Mouse (Mus musculus): ENCODE results near the gene Ints7.

The Ints7 gene

DNA sequence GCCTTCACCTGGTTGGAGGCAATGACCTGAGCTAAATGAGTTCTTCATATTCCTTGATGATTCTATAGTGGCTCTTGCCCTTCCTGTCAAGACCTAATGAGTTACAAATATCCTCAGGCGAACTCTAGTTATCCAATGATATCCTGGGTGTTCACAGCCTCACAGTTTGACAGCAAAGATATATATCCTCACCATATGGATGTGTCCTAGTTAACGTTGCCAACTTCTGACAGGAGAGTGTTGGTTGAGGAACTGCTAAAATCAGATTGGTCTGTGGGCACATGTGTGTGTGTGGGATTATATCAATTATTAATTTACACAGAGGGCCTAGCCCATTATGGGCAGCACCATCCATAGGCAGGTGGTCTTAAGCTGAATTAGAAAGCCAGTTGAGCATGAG is 63.0 kb downstream of the Ints7 start:
- DNase-seq, result no peak

DNA sequence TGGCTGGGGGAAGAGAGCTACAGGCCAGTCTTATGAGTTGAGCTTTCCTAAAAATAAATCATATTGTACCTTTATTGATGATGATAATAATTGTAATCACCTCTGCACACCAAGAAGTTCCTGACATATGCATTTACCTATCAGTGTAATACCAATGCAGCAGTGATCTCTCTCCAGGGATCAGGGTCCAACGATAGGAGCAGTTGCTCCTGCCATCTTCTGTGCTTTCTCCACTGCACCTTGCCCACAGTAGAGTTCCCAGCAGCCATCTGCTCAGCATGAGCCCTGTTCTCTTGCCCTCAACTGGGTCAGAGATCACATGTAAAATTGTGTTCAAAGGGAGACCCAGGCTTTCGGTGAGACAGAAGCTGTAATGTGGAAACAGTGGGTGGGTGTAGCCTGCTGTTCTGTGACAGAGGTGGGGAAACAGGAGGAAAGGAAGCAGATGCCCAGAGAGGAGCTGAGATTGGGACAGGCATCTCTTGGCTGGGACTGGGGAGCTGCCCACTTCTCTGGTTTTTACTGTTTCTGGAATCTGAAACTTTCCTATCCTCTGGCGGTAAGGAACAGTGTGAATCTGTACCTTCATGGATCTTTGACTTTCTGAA is 63.9 kb downstream of the Ints7 start:
- no peak for DNase-seq

DNA sequence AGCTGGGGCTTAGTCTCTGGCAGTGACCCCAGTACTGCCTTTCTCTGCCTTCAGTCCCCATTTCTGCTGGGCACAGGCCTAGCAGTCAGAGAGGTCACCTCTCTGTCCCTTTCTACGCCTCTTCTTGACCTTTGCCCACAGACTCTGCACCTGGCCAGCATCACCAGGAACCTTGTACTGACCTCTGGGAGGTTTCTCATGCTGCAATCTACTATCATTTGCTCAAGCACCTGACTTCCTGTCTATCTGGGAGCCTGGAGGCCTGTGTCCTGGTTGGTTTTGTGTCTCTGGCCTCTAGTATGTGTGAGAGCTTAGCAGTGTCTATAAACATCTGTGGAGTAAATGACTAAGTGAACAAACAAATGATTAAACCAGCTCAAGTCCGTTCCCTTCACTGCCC is 64.7 kb downstream of the Ints7 start:
- DNase-seq, result no peak

DNA sequence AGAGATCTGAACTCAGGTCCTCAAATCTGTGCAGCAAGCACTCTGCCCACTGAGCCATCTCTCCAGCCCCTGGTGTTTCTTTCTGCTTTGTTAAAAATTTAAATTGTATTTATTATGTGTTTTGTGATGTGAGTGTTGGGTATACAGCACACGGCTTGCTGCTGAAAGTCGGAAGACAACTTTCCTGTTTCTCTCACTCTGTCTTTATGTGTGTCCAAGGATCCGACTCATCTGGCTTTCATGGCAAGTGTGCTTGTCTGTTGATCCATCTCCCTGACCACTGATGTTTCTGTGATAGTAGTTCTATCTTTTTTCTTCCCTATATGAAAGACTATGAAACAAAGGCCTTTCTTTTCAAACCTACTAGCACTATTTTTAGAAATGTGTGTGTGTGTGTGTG is 65.4 kb downstream of the Ints7 start:
- DNase-seq, result no peak

DNA sequence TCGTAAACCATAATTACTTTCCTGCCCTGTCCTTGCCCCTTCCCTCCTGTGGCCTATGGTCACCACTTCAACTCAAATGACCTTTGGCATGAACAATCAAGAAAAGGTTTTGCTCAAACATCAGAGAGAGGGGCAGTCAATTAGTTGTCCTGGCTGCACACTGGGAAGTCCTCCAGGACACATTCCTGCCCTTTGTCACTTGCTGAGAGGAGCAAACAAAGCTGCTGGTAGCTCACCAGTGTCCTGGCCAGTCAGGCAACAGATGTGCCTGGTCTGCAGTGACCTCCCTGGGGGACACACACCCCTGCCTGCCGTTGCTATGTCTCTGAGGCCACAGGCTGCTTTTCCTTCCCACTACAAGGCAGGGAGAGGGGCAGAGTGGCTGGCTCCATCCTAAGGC is 66.0 kb downstream of the Ints7 start:
- peak; percentile 60 for DNase-seq

DNA sequence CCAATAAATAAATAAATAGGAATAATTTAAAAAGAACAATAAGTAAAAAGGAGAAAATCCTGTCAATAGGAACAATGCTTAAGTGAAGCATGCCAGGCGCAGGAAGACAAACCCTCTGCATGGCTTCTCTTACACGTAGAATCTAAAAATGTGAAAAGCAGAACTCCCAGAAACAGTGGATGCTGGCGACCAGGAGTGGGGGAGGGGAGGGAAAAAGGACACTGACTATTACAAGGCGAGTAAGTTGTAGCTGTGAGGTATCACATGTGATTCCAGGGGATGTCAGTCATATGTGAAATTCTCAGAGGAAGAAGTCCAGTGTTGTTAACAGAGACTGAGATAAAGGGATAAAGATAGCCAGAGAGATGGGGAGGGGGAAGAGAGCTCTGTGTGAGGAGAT is 67.5 kb downstream of the Ints7 start:
- DNase-seq, result no peak

DNA sequence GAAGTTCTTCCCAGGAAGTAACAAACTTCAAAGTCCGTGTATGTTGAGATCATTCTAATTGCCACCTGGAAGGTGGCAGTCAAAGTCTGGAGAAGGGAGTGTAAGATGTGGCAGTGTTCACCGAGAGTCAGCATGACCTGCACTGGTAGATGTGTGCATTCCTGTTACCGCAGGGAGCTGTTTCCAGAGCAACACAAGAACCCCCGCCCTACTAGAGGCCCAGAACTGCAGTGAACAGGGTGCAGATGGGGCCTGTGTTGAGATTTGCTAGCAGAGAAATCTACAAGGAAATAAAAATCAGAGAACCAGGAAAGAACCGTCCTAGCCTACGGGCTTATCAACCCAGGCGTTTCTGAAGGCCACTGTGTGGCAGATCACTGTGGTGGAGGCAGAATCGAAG is 70.5 kb downstream of the Ints7 start:
- DNase-seq, result no peak

DNA sequence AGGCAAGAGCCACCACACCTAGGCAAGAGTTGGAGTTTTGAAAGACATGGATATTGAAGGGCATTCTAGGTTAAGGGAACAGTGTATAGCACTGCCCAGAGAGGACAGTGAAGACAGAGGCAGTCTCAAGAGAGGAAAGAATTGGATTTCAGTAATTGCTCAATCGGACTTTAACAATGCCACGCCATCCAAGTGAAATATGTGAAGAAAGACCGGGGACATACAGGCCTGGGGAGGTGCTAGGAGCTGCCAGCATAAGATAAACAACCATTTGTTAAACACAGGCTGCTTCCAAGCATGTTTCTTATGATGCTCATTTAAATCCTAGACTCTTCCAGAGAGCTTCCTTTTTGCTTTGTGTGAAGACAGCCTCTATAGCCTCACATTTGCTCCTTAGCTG is 72.2 kb downstream of the Ints7 start:
- DNase-seq, result no peak

DNA sequence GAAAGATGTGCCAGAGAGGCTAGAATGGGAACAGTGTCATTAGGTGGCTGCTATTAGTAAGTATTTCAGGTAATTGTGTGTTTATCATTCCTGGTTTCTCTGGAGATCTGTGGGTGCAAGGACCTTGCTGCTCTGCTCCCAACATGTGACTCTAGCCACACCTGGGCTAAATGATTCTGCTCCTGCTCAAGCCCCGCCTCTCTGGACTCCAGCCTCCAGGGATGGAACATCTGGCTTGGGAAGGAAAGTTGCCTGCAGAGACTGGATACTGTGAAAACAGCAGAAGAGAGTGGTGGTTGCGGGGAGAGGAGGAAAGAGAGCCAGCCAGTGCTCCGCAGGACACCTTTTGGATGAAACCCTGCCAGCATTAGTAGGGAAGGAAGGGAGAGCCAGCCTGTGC is 84.0 kb downstream of the Ints7 start:
- no peak for DNase-seq

DNA sequence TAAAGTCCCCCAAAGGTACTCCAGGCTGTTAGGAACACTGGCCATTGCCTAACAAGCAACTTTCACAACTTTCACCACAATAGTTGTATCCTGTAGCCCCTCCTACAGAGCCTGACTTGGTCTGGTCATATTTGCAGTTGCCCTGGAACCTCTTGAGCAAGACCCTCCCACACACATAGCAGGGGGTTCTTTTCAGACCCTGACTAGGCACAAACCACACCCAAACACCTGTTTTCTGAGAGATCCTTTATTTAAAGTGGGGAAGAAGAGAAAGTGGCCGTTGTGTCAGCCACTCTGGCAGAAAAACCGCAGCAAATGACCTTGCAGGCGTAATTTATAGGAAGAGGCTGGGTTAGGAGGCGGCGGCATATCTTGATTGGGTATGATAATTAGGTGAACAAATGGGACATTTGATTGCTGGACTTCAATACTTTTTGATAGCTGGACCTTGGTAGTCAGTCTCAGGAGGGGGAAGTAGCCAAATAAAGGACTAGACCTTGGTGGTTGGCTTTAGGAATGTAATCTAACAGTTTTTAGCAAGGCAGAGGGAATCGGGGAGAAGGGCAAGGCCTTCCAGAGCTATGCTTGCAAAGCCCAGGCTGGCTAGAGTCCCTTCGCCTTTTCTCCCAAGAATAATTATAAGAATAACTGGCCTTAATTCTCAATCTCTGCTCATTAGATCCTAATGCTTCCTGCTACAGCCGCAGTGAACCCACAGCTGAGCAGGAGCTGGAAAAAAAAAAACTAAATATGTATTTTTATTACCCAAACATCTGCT is 85.8 kb downstream of the Ints7 start:
- DNase-seq, result no peak

DNA sequence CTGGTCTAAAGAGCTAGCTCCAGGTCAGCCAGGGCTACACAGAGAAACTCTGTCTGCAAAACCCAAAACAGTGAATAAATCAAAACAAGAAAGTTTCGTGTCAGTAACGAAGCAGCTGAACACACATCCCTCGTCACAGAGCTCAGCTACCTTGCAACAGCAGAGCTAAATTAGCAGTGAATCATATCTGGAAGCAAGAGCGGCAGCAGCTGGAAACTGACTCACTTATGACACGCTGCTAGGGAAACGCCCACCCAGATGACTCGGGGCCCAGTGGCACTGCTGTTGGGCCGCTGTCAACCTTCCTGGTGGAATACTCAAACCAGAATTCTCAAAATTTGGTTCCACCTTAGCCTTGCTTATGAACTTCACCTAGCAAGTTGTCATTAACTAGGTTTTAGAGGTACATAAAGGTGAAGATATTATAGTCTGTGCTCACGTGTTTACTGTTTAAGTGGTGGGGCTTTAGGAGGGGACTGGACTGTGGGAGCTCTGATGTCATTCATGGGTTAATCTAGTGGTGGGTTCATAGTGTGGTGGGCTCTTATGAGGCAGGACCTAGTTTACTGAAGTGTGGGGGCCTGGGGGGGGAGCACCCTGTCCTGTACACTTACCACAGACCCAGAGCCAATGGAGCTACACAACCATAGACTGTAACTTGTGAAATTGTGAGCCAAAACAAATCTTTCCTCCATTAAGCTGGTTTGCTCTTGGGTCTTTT is 86.9 kb downstream of the Ints7 start:
- peak; percentile 59 for DNase-seq

DNA sequence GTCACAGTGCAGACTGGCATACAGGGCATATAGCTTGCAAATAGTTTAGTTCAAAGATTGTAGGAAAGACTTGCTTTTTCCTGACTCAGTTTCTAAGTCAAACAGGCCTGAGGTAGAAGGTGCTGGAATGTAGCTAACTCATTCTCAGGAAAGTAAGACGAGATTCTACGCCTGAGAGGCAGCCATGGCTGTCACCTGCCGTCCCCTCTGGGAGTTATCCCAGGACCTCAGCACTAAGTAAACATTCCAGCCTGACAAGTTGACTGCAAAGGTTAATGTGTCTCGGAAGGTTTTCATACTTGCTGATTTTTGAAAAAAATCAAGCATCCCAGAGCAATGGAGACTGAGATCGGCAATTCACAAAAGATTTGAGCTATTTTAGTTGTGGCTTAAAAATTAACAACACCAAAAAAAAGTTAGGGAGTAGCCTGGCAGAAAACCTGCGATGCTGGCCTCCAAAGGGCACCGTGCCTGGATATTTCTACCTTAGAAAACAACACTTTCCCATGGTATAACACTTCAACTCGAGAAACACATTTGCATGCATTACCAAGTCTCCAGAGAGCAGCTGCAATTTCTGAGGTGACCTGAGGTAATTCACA is 87.6 kb downstream of the Ints7 start:
- DNase-seq, result no peak

DNA sequence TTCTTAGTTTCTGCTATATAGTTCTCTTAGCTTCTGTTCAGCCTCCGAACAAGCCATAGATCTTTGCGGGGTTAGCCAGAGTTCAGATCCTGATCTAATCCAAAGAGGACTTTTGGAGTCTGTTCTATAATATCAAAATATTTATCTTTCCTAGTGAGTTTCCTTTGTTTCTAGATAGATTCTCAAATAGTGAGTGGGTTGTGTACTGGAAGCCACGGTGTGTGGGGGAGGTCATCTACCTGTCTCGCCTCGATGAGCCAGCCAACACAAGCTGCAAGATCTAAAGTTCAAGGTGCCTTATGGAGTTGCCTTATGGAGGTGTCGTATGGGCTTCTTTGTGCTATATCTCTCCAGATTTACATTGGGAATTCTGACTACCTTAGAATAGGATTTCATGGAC is 88.2 kb downstream of the Ints7 start:
- no peak for DNase-seq

DNA sequence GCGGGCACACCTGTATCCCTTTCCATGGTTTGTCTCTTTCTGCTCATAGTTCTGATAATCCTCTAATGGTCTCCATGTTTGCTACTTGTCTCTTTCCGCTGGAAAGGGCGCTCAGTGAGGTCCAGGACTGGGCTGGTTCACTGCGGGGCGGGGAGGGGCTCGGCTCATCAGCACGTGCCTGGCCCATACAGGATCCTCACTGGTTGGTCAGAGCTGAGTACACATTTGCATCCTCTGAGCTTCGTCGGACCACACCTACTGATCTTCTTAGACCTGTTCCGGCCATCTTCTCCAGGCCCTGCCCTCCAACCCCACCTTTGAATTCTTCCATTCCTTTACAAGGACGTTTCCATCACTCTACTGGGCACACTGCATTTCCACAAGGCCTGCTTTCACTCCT is 90.9 kb downstream of the Ints7 start:
- no peak for DNase-seq

DNA sequence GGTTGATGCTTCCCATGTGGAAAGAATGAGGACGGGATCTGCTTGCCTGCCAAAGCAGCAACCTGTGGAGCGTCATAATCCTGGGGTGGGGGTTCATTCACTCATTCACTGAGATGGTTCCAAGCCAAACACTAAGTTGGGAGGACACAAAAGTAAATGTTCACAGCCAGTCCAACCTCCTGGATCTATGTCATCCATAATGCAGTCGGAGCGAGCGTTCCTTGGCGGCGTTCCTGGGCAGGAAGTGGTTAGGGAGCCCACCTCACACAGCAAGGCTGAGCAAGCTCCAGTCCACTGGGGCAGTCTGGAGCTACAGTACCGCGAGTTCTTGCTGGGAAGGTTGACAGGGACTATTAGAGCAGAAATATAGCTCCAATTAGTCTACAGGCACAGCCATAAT is 92.6 kb downstream of the Ints7 start:
- no peak for DNase-seq

Measured in lung, postnatal 10 days (tissue).